Mouse (Mus musculus): ENCODE measurements around the gene Vmn1r77.
"Not testable (repeated sequence)": the region's sequence is repeated elsewhere in the genome, so short reads cannot be mapped to it uniquely, and the experiment has no call there.

The Vmn1r77 gene

GRCm38 (mm10) chr7:12036452-12036851 is at the start of gene Vmn1r77:
Gene Vmn1r77 (plus strand): TSS chr7:12036752.
- DNase-seq: not testable (repeated sequence)

- not testable (repeated sequence) for DNase-seq
These were observed 25.1 kb upstream of the Vmn1r77 start for GRCm38 (mm10) chr7:12011491-12011890.

- not testable (repeated sequence) for DNase-seq
These were observed 24.2 kb upstream of the Vmn1r77 start for GRCm38 (mm10) chr7:12012392-12012791.

- no peak for DNase-seq
These were observed 23.4 kb upstream of the Vmn1r77 start for GRCm38 (mm10) chr7:12013106-12013505.

GRCm38 (mm10) chr7:12017829-12018228 is 18.7 kb upstream of the Vmn1r77 start:
- not testable (repeated sequence) for DNase-seq

- DNase-seq: no peak
These were observed 4.1 kb downstream of the Vmn1r77 start for GRCm38 (mm10) chr7:12040664-12041063.
